19 mouse cellular contexts compared by ENCODE assay signal in genomic region chr5:33293796-33294430, GRCm38 (mm10). TPM values are rescaled to one million over a fixed set of nuclear protein-coding genes. Genes with fewer than 3 reads are reported as not detected.
DNase-seq lines count a peak whose midpoint lies in the region; ATAC-seq and TF ChIP-seq lines count a peak whose summit lies in the region.
"Had no signal": no experiment of that assay in that cellular context is flagged by ENCODE, and none has a peak within 500 bp of the region (broad histone marks: within the 10 kb centered on the region; RNA-seq: fewer than 3 reads in every experiment).

No protein-coding gene starts in this region.

- ATAC-seq in embryonic facial prominence, embryonic 14.5 days (ENCODE audit: low read depth) = no peak
- no peak for ATAC-seq in lung, embryonic 14.5 days (ENCODE audit: insufficient read depth)
- no peak for ATAC-seq in hindbrain, postnatal 0 days
- ATAC-seq in neural tube, embryonic 15.5 days (ENCODE audit: low FRiP score) = peak; percentile 66

- H3K4me2 ChIP-seq in embryonic facial prominence, embryonic 14.5 days (ENCODE audit: low read depth, low read length) = no peak overlapping the region
- H3K4me2 ChIP-seq in lung, embryonic 14.5 days = no peak overlapping the region
- no peak overlapping the region for H3K4me2 ChIP-seq in hindbrain, postnatal 0 days (ENCODE audit: low read depth, low read length)
- H3K4me2 ChIP-seq in neural tube, embryonic 15.5 days = peak overlapping the region; percentile 29; the same call in 1 of the 2 replicates
- H3K4me2 ChIP-seq: heart, embryonic 12.5 days; limb, embryonic 12.5 days; liver, embryonic 15.5 days had no signal

- H3K27me3 ChIP-seq in embryonic facial prominence, embryonic 14.5 days (replicated peaks; ENCODE audit: control insufficient read depth, insufficient read depth, low read length) = no peaks in the 10 kb centered on the region
- 0 out of 2 replicates have a peak, but pooled peaks cover 8% of the 10 kb centered on the region for H3K27me3 ChIP-seq in embryonic facial prominence, embryonic 10.5 days (replicated peaks; ENCODE audit: low read depth, poor library complexity, severe bottlenecking)
- H3K27me3 ChIP-seq in lung, embryonic 14.5 days (ENCODE audit: insufficient read depth, low read length) = no peaks in the 10 kb centered on the region
- no peaks in the 10 kb centered on the region for H3K27me3 ChIP-seq in hindbrain, postnatal 0 days (ENCODE audit: insufficient read depth, low read length)
- H3K27me3 ChIP-seq in neural tube, embryonic 15.5 days (replicated peaks) = no peaks in the 10 kb centered on the region
- H3K27me3 ChIP-seq: limb, embryonic 12.5 days had no signal

- no peaks in the 10 kb centered on the region for H3K36me3 ChIP-seq in embryonic facial prominence, embryonic 14.5 days (ENCODE audit: control insufficient read depth, insufficient read depth, low read length)
- H3K36me3 ChIP-seq in embryonic facial prominence, embryonic 10.5 days (replicated peaks) = no peaks in the 10 kb centered on the region
- no peaks in the 10 kb centered on the region for H3K36me3 ChIP-seq in lung, embryonic 14.5 days (ENCODE audit: insufficient read depth)
- no peaks in the 10 kb centered on the region for H3K36me3 ChIP-seq in hindbrain, postnatal 0 days (ENCODE audit: insufficient read depth, low read length)
- H3K36me3 ChIP-seq in neural tube, embryonic 15.5 days = no peaks in the 10 kb centered on the region
- H3K36me3 ChIP-seq: heart, embryonic 12.5 days; limb, embryonic 12.5 days; liver, embryonic 15.5 days had no signal

- no peak overlapping the region for H3K27ac ChIP-seq in embryonic facial prominence, embryonic 14.5 days (replicated peaks; ENCODE audit: low read depth, low read length)
- H3K27ac ChIP-seq in embryonic facial prominence, embryonic 10.5 days (replicated peaks) = no peak overlapping the region
- H3K27ac ChIP-seq in lung, embryonic 14.5 days (ENCODE audit: low read depth) = no peak overlapping the region
- H3K27ac ChIP-seq in hindbrain, postnatal 0 days = no peak overlapping the region
- H3K27ac ChIP-seq in neural tube, embryonic 15.5 days (replicated peaks) = peak overlapping the region; percentile 23
- H3K27ac ChIP-seq: left cerebral cortex, adult 2 months; limb, embryonic 12.5 days; liver, embryonic 15.5 days had no signal

- no peak for TF ChIP-seq CTCF in lung, embryonic 14.5 days (IDR thresholded peaks at IDR 0.05; ENCODE audit: low read depth)
- TF ChIP-seq CTCF in lung, adult 2 months (IDR thresholded peaks at IDR 0.05; ENCODE audit: insufficient read depth, low read length) = no peak
- TF ChIP-seq CTCF in hindbrain, postnatal 0 days (IDR thresholded peaks at IDR 0.05; ENCODE audit: low read depth) = no peak

- no peaks in the 10 kb centered on the region for H3K4me1 ChIP-seq in embryonic facial prominence, embryonic 14.5 days (ENCODE audit: control insufficient read depth, insufficient read depth, low read length)
- 0 out of 2 replicates have a peak, but pooled peaks cover 11% of the 10 kb centered on the region for H3K4me1 ChIP-seq in embryonic facial prominence, embryonic 10.5 days
- H3K4me1 ChIP-seq in lung, embryonic 14.5 days (ENCODE audit: insufficient read depth) = no peaks in the 10 kb centered on the region
- no peaks in the 10 kb centered on the region for H3K4me1 ChIP-seq in lung, adult 2 months (ENCODE audit: control insufficient read depth, insufficient read depth, low read length)
- H3K4me1 ChIP-seq in hindbrain, postnatal 0 days (ENCODE audit: insufficient read depth, low read length) = no peaks in the 10 kb centered on the region
- H3K4me1 ChIP-seq in neural tube, embryonic 15.5 days = peaks cover 14% of the 10 kb centered on the region; the same call in 1 of the 2 replicates
- H3K4me1 ChIP-seq: heart, embryonic 12.5 days; limb, embryonic 12.5 days; liver, embryonic 15.5 days had no signal

- H3K9me3 ChIP-seq in embryonic facial prominence, embryonic 14.5 days (ENCODE audit: control insufficient read depth, low read length) = no peaks in the 10 kb centered on the region
- no peaks in the 10 kb centered on the region for H3K9me3 ChIP-seq in embryonic facial prominence, embryonic 10.5 days
- no peaks in the 10 kb centered on the region for H3K9me3 ChIP-seq in lung, embryonic 14.5 days (ENCODE audit: low read depth, low read length)
- no peaks in the 10 kb centered on the region for H3K9me3 ChIP-seq in hindbrain, postnatal 0 days (ENCODE audit: low read length)
- H3K9me3 ChIP-seq in neural tube, embryonic 15.5 days (replicated peaks) = no peaks in the 10 kb centered on the region
- H3K9me3 ChIP-seq: heart, embryonic 12.5 days; limb, embryonic 12.5 days; liver, embryonic 15.5 days had no signal

- DNase-seq in embryonic facial prominence, embryonic 14.5 days (ENCODE audit: low spot score) = peak; percentile 42
- no peak for DNase-seq in embryonic facial prominence, embryonic 10.5 days (ENCODE audit: low spot score)
- peak; percentile 36 for DNase-seq in lung, embryonic 14.5 days
- DNase-seq in lung, adult 2 months = no peak
- DNase-seq in hindbrain, postnatal 0 days (ENCODE audit: low spot score) = peak; percentile 46
- no peak for DNase-seq in ovary, postnatal 36 days (ENCODE audit: low spot score)
- DNase-seq in heart, adult 9 months (ENCODE audit: low spot score in 2 of 2) = no peak
- DNase-seq: adrenal gland, postnatal 10 days; cerebellum, adult 18-20 months; heart, postnatal 36 days; kidney, adult 18-20 months; kidney, postnatal 10 days; retina, postnatal 1 day; thymus, postnatal 25 days had no signal

- H3K9ac ChIP-seq in embryonic facial prominence, embryonic 14.5 days (ENCODE audit: low read depth, low read length) = no peak overlapping the region
- H3K9ac ChIP-seq in lung, embryonic 14.5 days = no peak overlapping the region
- H3K9ac ChIP-seq in hindbrain, postnatal 0 days (replicated peaks; ENCODE audit: low read length) = no peak overlapping the region
- H3K9ac ChIP-seq in neural tube, embryonic 15.5 days (replicated peaks) = no peak overlapping the region
- H3K9ac ChIP-seq: heart, embryonic 12.5 days; limb, embryonic 12.5 days; liver, embryonic 15.5 days had no signal

- WGBS in embryonic facial prominence, embryonic 14.5 days = 39% methylated on average over 16 of the region's 16 CpGs
- 76% methylated on average over 16 of the region's 16 CpGs for WGBS in embryonic facial prominence, embryonic 10.5 days
- WGBS in lung, embryonic 14.5 days = 28% methylated on average over 16 of the region's 16 CpGs
- WGBS in lung, adult 2 months = 49% methylated on average over 16 of the region's 16 CpGs
- 24% methylated on average over 16 of the region's 16 CpGs for WGBS in hindbrain, postnatal 0 days
- 19% methylated on average over 16 of the region's 16 CpGs for WGBS in neural tube, embryonic 15.5 days

- H3K4me3 ChIP-seq in embryonic facial prominence, embryonic 14.5 days (ENCODE audit: low read depth, low read length) = no peak overlapping the region
- H3K4me3 ChIP-seq in embryonic facial prominence, embryonic 10.5 days = no peak overlapping the region
- H3K4me3 ChIP-seq in lung, embryonic 14.5 days (ENCODE audit: low read depth, low read length) = no peak overlapping the region
- H3K4me3 ChIP-seq in lung, adult 2 months (replicated peaks; ENCODE audit: extremely low read depth, low read depth, low read length) = no peak overlapping the region
- H3K4me3 ChIP-seq in hindbrain, postnatal 0 days (ENCODE audit: low read length) = no peak overlapping the region
- no peak overlapping the region for H3K4me3 ChIP-seq in neural tube, embryonic 15.5 days (replicated peaks)
- H3K4me3 ChIP-seq: heart, embryonic 12.5 days; left cerebral cortex, adult 2 months; limb, embryonic 12.5 days; liver, embryonic 15.5 days had no signal

- no peak for TF ChIP-seq POLR2A in lung, adult 2 months (IDR thresholded peaks at IDR 0.05; ENCODE audit: borderline replicate concordance, extremely low read depth, low read depth, low read length)

RNA-seq across cellular contexts. Expression of gene Ctbp1, which starts 19.1 kb away (rescaled TPM):
- polyA plus RNA-seq in embryonic facial prominence, embryonic 14.5 days (2014; fragmentation: Nextera tagmentation; extraction: Ambion mirVana) = 290 and 337 TPM in 2 replicates
- polyA plus RNA-seq in embryonic facial prominence, embryonic 10.5 days (2016; fragmentation: Nextera tagmentation; extraction: Ambion mirVana) = 419 and 420 TPM in 2 replicates
- polyA plus RNA-seq in lung, embryonic 14.5 days (2014; fragmentation: Nextera tagmentation; extraction: Ambion mirVana) = 395 and 414 TPM in 2 replicates
- polyA plus RNA-seq in lung, adult 2 months (2012; rRNA removed) = 304 and 332 TPM in 2 replicates
- total RNA-seq in hindbrain, postnatal 0 days (2014; rRNA removed) = 468 and 519 TPM in 2 replicates
- 372 and 378 TPM in 2 replicates for polyA plus RNA-seq in hindbrain, postnatal 0 days (2015; fragmentation: Nextera tagmentation; extraction: Ambion mirVana)
- polyA plus RNA-seq in neural tube, embryonic 15.5 days (2015; fragmentation: Nextera tagmentation; extraction: Ambion mirVana) = 426 and 445 TPM in 2 replicates

RNA-seq across cellular contexts. Expression of gene Maea, which starts 41.4 kb away (rescaled TPM):
- 123 and 136 TPM in 2 replicates for polyA plus RNA-seq in embryonic facial prominence, embryonic 14.5 days (2014; fragmentation: Nextera tagmentation; extraction: Ambion mirVana)
- polyA plus RNA-seq in embryonic facial prominence, embryonic 10.5 days (2016; fragmentation: Nextera tagmentation; extraction: Ambion mirVana) = 154 and 163 TPM in 2 replicates
- polyA plus RNA-seq in lung, embryonic 14.5 days (2014; fragmentation: Nextera tagmentation; extraction: Ambion mirVana) = 125 and 127 TPM in 2 replicates
- polyA plus RNA-seq in lung, adult 2 months (2012; rRNA removed) = 97.4 and 114 TPM in 2 replicates
- total RNA-seq in hindbrain, postnatal 0 days (2014; rRNA removed) = 130 and 131 TPM in 2 replicates
- polyA plus RNA-seq in hindbrain, postnatal 0 days (2015; fragmentation: Nextera tagmentation; extraction: Ambion mirVana) = 119 and 127 TPM in 2 replicates
- 126 and 128 TPM in 2 replicates for polyA plus RNA-seq in neural tube, embryonic 15.5 days (2015; fragmentation: Nextera tagmentation; extraction: Ambion mirVana)

Comparison
In these comparisons a context has a peak if more than half of its experiments do, and no peak if none do; other contexts are left out.
1. DNase-seq: peak in embryonic facial prominence, embryonic 14.5 days (single experiment), lung, embryonic 14.5 days (single experiment) and hindbrain, postnatal 0 days (single experiment); none in embryonic facial prominence, embryonic 10.5 days (single experiment), lung, adult 2 months (single experiment), ovary, postnatal 36 days (single experiment) and heart, adult 9 months (0 of 2).